Mouse (Mus musculus) brain, embryonic 14.5 days (tissue): ENCODE measurements at regions not wholly inside any gene's neighbourhood (a gene's known extent, or its start where the extent isn't known, plus 50 kb on each side); places are given as distances from the start of the nearest gene placed in this dataset.
A peak's percentile ranks its signal among the peaks of the same experiment; 100 is the strongest.

Experiments used
- CTCF ChIP-seq: fragments of 200-500 bp; IDR thresholded peaks from 2 replicates; pipeline ENCODE4 v1.5.1; 2012; ENCODE audit warnings: inconsistent platforms, mild to moderate bottlenecking, moderate library complexity, borderline replicate concordance; ENCODE audit not compliant: insufficient read depth, insufficient read length; ENCODE audit errors: extremely low read depth
- POLR2A ChIP-seq: fragments of 200-500 bp; IDR thresholded peaks from 2 replicates; pipeline ENCODE4 v1.6.1; 2012; ENCODE audit warnings: mild to moderate bottlenecking, inconsistent platforms, borderline replicate concordance; ENCODE audit not compliant: poor library complexity, insufficient read depth, insufficient read length, severe bottlenecking; ENCODE audit errors: extremely low read depth

DNA sequence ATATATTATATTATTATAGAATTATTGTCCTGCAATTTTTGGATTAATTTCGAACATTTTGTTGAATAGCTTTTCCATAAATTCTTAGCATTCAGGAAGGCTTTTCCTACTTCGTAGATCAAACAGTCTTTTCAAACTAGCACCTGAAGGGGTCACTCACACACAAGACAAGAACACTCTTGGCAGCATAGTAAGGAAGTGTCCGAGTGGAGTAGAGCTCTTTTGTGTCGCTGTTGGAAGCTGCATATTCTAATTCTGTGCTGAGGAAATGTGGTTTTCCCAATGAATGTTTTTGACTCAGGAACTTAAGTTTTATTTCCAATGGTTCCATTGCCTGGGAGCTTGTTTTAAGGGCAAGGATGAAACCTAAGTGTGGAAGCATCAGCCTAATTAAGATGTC lies 290.2 kb upstream of the Fam241a start:
- TF ChIP-seq CTCF (peak; percentile 45; the same call in 1 of the 2 replicates), POLR2A (no peak)
